Mouse (Mus musculus) ovary, adult 10 weeks (tissue): ENCODE data around the gene Gm5640. TPM values are rescaled to one million over a fixed set of nuclear protein-coding genes. Genes with fewer than 3 reads are reported as not detected.

ENCODE experiments used
- polyA plus RNA-seq: library from polyadenylated mRNA; stranded (reverse); fragments of 350-450 nt; fragmentation: Illumina TruSeq; extraction: RNeasy Lipid Tissue Mini Kit (QIAGEN cat#74804); gene quantifications from one replicate; pipeline ENCODE4 v1.2.3, GENCODE M21; 2014

Gene Gm5640
- not detected for polyA plus RNA-seq

DNA sequence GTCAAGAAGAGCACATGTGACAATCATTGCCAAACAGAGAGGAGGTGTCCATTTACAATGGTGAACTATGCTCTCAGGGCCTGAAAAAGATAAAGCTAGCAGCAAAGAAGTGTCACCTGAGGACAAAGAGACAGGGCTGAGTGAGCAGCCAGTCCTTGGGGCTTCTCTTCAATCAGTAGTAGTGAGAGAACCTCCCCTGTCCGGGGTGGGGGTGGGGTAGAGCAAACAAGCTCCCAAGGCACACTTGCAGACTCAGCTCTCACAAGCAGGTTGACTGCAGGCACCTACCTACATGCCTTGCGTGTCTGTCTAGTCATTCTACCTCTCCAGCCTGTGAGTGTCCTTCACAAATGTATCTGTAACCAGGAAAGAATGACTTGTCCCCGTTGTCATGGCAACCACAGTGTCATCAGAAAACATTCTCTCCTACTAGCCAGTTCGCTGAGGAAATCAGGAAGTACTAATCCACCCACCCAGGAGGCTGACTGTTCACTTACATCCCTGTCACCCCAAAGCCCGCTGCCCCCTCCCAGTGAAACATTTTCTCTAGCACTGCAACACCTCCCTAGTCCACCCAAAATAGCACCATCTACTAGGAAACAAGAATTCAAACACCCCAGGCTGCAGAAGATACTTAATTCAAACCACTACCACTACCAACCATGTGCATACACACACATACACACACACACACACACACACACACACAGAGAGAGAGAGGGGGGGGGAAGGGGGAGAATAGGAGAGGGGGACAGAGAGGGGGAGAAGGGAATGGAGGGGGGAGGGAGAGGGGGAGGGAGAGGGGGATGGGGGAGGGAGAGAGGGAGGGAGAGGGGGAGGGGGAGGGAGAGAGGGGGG, at the start of gene Gm5640:
Gene Gm5640 (minus strand): TSS at position 170 of the 858 bp plus-strand sequence.

DNA sequence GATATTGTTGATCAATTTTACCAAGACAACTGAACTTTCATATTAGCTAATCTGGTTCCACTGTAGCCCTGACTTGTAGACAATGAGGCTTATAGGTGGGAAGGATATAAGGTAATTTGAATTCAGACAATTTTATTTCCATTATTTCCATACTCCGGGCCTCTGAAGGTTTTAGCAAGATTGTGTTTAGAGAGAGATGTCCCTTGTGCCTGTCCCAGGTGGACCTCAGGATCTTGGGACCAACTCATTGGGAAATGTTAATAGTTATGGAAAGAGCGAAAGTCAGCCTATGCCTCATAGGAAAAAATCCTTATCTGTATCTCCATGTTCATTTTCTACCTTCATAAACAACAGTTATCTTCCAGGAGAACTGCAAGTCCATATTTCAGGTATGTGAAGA, 53.1 kb downstream of the Gm5640 start, which contains the start of gene Olfr1325:
Gene Olfr1325 (plus strand): TSS at position 301 of the 400 bp plus-strand sequence.

Other genes with a start within 250 kb of the Gm5640 start
- 19.3 TPM for gene G6pdx, start 216.4 kb downstream of the Gm5640 start, polyA plus RNA-seq
- not detected for gene Gm6880, start 164.2 kb downstream of the Gm5640 start, polyA plus RNA-seq
- gene Olfr1326-ps1, start 70.7 kb downstream of the Gm5640 start, polyA plus RNA-seq: not detected
- not detected for gene Olfr1325, start 53.0 kb downstream of the Gm5640 start, polyA plus RNA-seq
- gene Gm6890, start 95.3 kb upstream of the Gm5640 start, polyA plus RNA-seq: not detected
- gene Gm5936, start 191.6 kb upstream of the Gm5640 start, polyA plus RNA-seq: not detected